Mouse (Mus musculus) heart, adult 18-20 months (tissue): Measurements from ENCODE around the gene Eras. TPM values are rescaled to one million over a fixed set of nuclear protein-coding genes. Genes with fewer than 3 reads are reported as not detected.
"Not testable (repeated sequence)": the region's sequence is repeated elsewhere in the genome, so short reads cannot be mapped to it uniquely, and the experiment has no call there.

Experiments used
- DNase-seq, 2 experiments: peaks; one replicate each; pipeline ENCODE4 v3.0.0; 2021 to 2022; ENCODE audit warnings: mixed read lengths in 1 of 2
- total RNA-seq, 2 experiments: library from RNA; stranded (reverse); gene quantifications; 2 replicates each; pipeline ENCODE4 v1.2.3; 2021

The Eras gene
- total RNA-seq, 2 experiments from 2014 or later, result not detected

- DNase-seq, result no peak
Measured at GRCm38 (mm10) chrX:7910473-7910872, 17.9 kb downstream of the Eras start.

- not testable (repeated sequence) for DNase-seq
Measured at GRCm38 (mm10) chrX:7909242-7909641, 19.2 kb downstream of the Eras start, which contains the start of gene Gm10490. Gene Gm10490, plus strand, starts transcription at chrX:7909542.

- no peak for DNase-seq
Measured at GRCm38 (mm10) chrX:7907735-7908134, 20.7 kb downstream of the Eras start, which contains the start of gene Gm10491. Gene Gm10491, minus strand, starts transcription at chrX:7907835.

GRCm38 (mm10) chrX:7904441-7904840 is 24.0 kb downstream of the Eras start:
- DNase-seq, result no peak

- DNase-seq, result peak; percentile 88 to 94
Measured at GRCm38 (mm10) chrX:7898880-7899874, 29.2 kb downstream of the Eras start, which contains the start of the genes Pqbp1 and Timm17b. Gene Pqbp1, minus strand, starts transcription at chrX:7899269. Gene Timm17b, plus strand, starts transcription at chrX:7899357.

GRCm38 (mm10) chrX:7898211-7898610 is 30.2 kb downstream of the Eras start:
- no peak for DNase-seq

- DNase-seq, result peak; percentile 94 to 95
Measured at GRCm38 (mm10) chrX:7883841-7884567, 44.4 kb downstream of the Eras start, which contains the start of gene Slc35a2. Gene Slc35a2, plus strand, starts transcription at chrX:7884028.

- DNase-seq, result peak; percentile 61 to 73
Measured at GRCm38 (mm10) chrX:7879819-7880218, 48.6 kb downstream of the Eras start.

GRCm38 (mm10) chrX:7878495-7878894 is 49.9 kb downstream of the Eras start:
- peak in 1 of 2 experiments; percentile 30 for DNase-seq

GRCm38 (mm10) chrX:7878007-7878419 is 50.4 kb downstream of the Eras start, which contains the start of gene Pim2:
Gene Pim2, plus strand, starts transcription at chrX:7878262.
- DNase-seq, result peak; percentile 78 to 85

Other genes starting within 250 kb of the Eras start
- gene Magix, start 247.4 kb downstream of the Eras start, total RNA-seq, result 10 to 100 TPM; 25.2 to 27.9 TPM
- 10 to 100 TPM; 17.8 to 20.1 TPM for gene Gpkow, start 231.5 kb downstream of the Eras start, total RNA-seq
- 10 to 100 TPM; 29.9 to 51.4 TPM for gene Wdr45, start 214.3 kb downstream of the Eras start, total RNA-seq
- not detected for gene Gm45208, start 206.4 kb downstream of the Eras start, total RNA-seq
- 1 to 10 TPM; 5.1 to 5.3 TPM for gene Praf2, start 200.2 kb downstream of the Eras start, total RNA-seq
- gene Ccdc120, start 177.7 kb downstream of the Eras start, total RNA-seq, result under 1 TPM; 0.59 to 0.67 TPM
- gene Tfe3, start 166.0 kb downstream of the Eras start, total RNA-seq, result 10 to 100 TPM; 12.6 to 13.0 TPM
- 10 to 100 TPM; 20.5 to 22.9 TPM for gene Gripap1, start 138.8 kb downstream of the Eras start, total RNA-seq
- under 1 TPM; 0.15 to 0.57 TPM for gene Kcnd1, start 106.3 kb downstream of the Eras start, total RNA-seq
- 10 to 100 TPM; 19.3 to 23.4 TPM for gene Otud5, start 87.2 kb downstream of the Eras start, total RNA-seq
- 1 to 10 TPM; 2.2 to 4.3 TPM for gene Pim2, start 50.3 kb downstream of the Eras start, total RNA-seq
- gene Slc35a2, start 44.6 kb downstream of the Eras start, total RNA-seq, result 10 to 100 TPM; 10.6 to 17.3 TPM
- gene Pqbp1, start 29.3 kb downstream of the Eras start, total RNA-seq, result 10 to 100 TPM; 21.3 to 23.5 TPM
- 10 to 100 TPM; 47.2 to 49.7 TPM for gene Timm17b, start 29.2 kb downstream of the Eras start, total RNA-seq
- not detected for gene Gm10491, start 20.8 kb downstream of the Eras start, total RNA-seq
- gene Gm10490, start 19.1 kb downstream of the Eras start, total RNA-seq, result not detected
- gene Pcsk1n, start 8.8 kb downstream of the Eras start, total RNA-seq, result under 1 TPM in 1 of 2 experiments, not detected in 1; 0.12 TPM
- gene Hdac6, start 19.3 kb upstream of the Eras start, total RNA-seq, result 10 to 100 TPM; 10.4 to 11.3 TPM
- not detected for gene Gata1, start 49.5 kb upstream of the Eras start, total RNA-seq
- gene Glod5, start 89.9 kb upstream of the Eras start, total RNA-seq, result not detected
- gene Suv39h1, start 146.2 kb upstream of the Eras start, total RNA-seq, result 1 to 10 TPM; 4.0 to 4.5 TPM
- 1 to 10 TPM; 1.5 to 3.5 TPM for gene Was, start 161.9 kb upstream of the Eras start, total RNA-seq
- gene Wdr13, start 204.3 kb upstream of the Eras start, total RNA-seq, result 10 to 100 TPM; 34.0 to 39.1 TPM
- gene Rbm3, start 217.3 kb upstream of the Eras start, total RNA-seq, result 10 to 100 TPM; 49.9 to 88.3 TPM
- 1 to 10 TPM; 4.0 to 4.3 TPM for gene Tbc1d25, start 247.6 kb upstream of the Eras start, total RNA-seq